Mouse (Mus musculus) telencephalon, adult 2 months (tissue): ENCODE results near the gene Gpr62.
A peak's percentile ranks its signal among the peaks of the same experiment; 100 is the strongest.
"Not testable (repeated sequence)": the region's sequence is repeated elsewhere in the genome, so short reads cannot be mapped to it uniquely, and the experiment has no call there.

Experiments used
- DNase-seq: peaks from one replicate; pipeline ENCODE4 v3.0.0-alpha.2; 2011; ENCODE audit warnings: low read depth, low spot score

Gpr62 gene

DNA sequence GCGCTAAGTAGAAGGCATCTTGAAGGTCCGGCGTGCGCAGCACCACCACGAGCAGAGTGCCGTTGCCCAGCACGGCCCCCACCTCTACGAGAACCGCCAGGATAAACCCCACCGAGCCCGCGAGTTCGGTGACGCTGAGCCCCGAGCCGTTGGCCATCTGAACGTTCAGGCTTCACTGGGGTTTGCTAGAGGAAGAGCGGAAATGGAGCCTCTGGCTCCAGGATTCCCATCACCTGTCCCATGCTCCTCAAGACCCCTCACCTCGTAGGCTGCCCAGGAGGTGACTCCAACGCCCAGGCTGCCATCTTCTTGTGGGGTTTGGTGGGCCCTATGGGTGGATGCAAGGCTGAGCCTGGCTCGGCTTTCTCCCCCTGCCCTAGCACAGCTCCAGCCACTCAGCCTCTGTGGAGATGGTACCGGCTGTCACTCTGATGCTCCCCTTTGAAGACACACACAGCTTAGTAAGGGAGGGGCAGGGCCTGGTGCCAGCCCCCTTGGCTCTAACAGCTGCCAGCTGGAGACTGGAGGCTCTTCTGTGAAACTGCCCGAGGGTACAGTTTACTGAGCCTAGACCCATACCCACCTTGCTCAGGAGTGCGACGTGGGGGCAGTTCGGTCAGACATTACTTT is at the start of gene Gpr62:
Gpr62 (minus strand) TSS at position 368 of the 630 bp plus-strand sequence.
- DNase-seq, result no peak

DNA sequence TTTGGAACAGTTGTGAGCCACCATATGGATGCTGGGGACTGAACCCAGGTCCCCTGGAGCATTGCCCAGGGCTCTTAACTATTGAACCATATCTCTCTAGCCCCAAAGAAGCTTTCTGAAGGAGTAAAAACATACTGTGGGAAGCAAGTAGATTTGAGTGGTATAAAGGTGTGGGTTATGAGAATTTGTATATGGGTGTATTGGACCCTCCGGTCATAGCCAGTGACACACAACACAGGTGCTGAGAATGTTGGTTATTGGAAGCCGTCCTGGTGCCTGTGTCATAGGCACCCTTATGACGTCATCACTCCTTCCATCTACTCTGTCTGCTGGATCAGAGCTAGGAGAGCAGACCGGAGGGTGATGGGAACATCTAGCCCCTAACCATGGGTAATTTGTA is 48.5 kb upstream of the Gpr62 start, which contains the start of gene Iqcf5:
Iqcf5 (plus strand) TSS at position 301 of the 400 bp plus-strand sequence.
- DNase-seq, result no peak

DNA sequence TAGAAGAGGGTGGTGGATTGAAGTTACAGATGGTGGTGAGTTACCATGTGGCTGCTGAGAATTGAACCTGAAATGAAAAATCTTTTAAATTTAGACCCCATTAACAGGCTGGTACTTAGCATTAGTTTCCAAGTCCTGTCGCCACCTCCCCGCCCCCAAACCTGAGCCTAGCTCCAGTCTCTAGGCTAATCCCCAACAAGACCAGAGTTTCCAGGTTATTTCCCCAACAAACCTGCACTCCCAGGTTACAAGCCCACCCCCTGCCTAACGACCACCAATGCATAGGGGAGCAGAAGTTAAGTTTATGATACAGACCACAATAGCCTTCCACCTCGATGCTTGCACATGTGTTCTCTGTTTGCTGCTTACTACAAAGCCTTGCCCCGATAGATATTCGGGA is 47.8 kb upstream of the Gpr62 start:
- DNase-seq, result no peak

DNA sequence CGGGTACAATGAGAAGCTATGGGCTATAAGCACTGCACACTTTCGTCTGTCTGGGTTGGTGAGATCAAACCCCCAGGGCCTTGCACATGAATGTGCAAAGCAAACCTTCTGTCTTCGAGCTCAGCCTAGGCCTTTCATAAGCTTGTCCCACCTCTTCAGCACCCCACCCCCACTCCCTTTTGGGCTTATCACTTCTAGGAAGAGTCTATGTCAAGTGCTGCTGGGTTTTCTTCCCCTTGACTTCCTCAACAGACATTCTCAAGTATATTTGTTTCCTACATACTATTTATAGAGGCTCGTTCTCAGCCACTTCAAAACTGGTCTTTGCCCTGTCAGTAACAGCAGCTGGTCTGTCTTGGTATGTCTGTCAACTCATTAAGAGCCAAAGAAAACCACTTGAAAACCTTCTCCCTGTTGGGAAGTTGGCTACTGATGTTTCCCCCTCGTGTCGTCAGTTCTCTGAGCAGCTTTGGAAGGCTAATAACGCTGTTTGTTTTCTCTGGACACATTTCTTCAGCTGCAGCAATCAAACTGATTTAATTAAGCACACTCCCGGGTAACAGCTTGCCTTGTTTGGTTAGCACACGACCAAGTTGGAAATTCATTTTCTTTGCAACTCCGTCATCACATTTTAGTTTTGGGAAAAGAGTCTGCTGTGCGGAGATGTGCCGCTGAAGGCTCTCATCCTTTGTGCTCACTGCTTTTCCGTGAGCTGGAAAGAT is 47.2 kb upstream of the Gpr62 start:
- peak; percentile 33 for DNase-seq

DNA sequence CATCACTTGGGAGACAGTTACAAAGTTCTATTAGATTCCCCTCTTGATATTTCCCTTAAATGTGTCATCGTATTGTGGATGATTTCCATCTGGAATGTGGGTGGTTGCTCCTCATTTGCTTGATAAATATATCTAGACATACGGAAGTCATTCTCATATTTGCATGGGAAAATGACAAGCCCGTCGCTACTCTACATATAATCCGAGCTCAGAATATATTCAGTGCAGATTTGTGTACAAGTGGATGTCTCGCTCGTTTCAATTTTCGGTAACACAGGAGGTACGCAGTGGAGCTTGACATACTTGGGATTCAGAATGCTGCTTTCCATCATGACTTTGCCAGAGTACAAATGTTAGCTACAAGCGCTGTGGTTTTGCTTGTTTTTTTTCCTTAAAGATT is 43.6 kb upstream of the Gpr62 start:
- peak; percentile 40 for DNase-seq

DNA sequence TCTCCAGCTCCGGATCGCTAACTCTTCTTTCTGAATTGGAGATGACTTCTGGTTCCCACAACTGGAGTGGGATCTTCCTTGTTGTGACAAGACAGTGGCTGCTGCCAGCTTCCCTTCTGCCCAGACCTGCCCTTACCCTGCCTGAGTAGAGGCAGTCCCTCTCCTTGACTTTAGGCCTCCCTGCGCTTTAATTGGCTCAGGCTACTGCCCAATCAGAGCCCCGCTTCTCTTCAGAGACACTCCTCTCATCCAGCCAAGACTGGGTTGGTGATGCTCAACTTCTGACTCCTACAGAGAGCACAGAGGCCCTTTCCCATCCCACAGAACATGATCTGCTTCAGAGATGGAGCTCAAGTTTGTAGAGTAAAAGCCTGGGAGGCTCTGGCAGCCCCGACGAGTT is 38.5 kb upstream of the Gpr62 start:
- no peak for DNase-seq

DNA sequence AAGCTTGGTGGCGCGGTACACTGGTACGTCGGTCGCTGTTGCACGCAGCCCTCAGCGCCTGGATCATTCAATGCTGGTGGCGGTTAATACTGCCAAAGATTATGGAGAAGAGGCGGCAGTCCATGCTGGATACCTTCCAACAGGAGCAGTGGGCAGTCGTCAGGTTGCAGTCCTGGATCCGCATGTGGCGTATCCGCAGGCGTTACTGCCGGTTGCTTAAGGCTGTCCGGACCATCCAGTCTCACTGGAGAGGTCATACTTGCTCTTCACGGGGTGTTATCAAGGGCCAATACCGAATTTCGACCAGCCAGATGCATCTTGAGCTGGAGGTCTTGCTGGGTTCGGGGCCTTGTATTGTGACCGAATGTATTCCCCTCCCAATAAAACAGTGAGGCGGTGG is 36.1 kb upstream of the Gpr62 start:
- DNase-seq, result no peak

DNA sequence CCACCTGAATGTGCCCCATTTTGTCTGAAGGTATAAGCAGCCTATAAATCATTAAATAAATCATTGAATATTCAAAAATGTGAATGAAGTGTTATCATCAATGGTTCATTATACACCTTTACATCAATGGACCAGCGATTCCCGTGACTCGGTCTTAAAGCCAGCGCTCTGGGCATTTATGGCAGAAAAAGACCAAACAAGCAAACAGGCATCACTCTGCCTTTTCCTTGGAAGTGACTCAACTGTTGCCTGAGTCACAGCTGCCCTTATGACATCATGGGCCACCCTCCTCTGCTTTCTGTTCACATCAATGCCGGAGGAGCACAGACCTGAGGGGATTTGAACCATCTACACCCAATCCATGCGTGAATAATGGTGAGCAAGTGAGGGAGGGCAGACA is 33.9 kb upstream of the Gpr62 start, which contains the start of gene Iqcf1:
Iqcf1 (plus strand) TSS at position 301 of the 400 bp plus-strand sequence.
- no peak for DNase-seq

DNA sequence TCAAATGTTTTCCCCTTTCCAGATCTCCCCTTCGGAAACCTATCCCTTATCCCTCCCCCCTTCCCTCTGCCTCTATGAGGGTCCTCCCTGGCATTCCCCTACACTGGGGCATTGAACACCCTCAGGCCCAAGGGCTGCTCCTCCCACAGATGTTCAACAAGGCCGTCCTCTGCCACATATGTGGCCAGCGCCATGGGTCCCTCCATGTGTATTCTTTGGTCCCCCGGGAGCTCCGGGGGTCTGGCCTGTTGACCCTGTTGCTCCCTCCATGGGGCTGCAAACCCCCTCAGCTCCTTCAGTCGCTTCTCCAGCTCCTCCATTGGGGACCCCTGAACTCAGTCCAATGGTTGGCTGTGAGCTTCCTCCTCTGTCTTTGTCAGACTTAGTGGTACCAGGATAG is 21.9 kb upstream of the Gpr62 start:
- not testable (repeated sequence) for DNase-seq

DNA sequence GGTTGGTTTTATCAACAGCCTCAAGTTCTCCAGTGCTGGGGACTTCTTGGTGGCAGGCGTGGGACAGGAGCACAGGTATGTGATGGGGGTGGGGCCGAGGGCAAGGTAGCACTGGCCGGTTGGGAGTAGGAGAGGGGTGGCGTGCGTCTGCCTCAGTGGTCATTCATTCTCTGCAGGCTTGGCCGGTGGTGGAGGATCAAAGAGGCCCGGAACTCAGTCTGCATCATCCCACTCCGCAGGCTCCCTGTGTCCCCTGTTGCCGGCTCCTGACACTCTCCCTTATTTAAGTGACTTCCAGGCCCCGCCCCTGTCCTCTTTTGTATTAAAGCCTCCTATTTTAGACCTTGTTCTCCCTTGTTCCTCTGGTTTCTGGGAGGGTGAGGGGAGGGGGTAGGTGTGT is 19.3 kb upstream of the Gpr62 start:
- no peak for DNase-seq

DNA sequence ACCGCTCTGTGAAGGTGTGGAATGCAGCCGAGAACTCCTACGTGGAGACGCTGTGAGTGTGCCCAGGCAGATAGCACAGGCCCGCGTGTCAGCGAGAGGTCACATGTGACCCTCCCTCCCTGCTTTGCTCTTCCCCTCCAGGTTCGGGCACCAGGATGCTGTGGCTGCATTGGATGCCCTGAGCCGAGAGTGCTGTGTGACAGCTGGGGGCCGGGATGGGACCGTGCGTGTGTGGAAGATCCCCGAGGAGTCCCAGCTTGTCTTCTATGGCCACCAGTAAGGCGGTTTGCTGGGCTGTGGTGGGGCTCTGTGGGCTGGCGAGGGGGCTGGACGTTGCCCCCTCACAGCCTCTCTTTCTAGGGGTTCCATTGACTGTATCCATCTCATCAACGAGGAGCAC is 17.9 kb upstream of the Gpr62 start:
- no peak for DNase-seq

DNA sequence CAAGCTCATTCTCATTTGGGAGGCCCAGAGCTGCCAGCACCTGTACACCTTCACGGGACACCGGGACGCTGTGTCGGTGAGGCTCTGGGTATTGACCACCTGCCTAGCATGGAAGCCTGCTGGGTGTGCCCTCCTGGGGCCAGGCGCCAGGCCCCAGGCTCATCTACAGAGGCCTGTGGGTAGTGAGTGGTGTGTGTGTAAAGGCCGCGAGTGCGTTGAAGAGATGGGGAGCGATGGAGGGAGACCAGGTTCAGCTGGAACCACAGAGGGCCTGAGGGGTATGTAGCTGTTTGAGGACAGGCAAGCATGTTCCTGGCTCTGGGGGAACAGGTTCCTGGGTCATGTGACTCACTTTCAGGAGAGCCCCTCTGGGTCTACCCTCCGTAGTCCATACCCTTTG is 17.4 kb upstream of the Gpr62 start:
- no peak for DNase-seq

DNA sequence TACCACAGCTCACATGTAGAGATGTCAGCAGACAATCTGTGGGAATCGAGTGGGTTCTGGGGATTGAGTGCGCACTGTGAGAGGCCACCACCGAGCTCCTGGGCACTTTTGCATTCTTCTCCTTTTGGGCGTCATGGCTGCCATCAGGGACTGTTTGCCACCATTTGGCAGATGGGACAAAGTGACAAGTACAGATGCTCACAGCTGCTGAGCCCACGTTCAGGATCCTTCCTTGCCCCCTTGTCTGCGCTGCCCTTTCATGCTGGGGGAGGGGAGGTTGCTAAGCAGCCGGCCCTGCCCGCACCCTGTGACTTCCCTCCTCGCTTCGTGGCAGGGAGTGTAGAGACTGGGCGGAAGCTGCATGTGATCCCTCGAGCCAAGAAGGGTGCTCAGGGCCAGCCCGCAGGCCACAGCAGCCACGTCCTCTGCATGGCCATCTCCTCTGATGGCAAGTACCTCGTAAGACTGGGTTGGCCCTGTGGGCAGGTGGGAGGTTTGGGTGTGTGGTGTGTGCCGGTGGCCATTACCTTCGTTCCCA is 16.9 kb upstream of the Gpr62 start:
- no peak for DNase-seq

DNA sequence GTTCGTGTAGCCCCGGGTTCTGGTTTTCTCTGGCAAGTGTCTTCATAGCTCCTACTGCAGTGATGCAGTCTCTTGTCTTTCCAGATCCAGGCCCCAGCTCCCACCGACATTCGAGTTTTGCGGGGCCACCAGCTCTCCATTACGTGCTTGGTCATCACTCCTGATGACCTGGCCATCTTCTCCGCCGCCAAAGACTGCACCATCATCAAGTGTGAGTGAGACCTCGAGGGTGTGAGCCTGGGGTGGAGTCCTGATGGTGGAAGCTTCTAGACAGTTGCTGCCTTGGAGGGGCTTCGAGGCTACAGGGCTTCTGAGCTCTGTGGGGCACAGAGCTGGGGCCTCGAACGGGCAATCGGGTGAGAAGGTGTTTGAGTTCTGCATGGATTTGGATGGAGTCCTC is 15.9 kb upstream of the Gpr62 start:
- DNase-seq, result no peak

DNA sequence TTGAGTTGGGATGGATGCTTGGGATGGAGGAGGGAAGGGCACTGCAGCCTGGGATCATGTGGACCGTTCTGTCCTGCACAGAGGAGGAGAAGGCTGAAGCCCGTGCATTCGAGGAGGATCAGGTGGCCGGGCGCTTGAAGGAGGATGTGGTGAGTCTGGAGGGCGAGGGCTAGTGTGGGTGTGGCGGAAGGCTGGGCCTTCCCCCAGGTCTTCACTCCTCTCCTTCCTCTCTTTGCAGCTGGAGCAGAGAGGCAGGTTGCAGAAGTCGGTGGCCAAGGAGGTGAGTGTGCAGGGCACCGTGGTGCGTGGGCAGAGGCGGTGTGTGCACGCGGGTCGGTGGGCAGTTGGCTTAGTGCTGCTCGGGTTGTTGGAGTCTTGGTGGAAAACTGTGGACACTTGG is 15.3 kb upstream of the Gpr62 start:
- no peak for DNase-seq

DNA sequence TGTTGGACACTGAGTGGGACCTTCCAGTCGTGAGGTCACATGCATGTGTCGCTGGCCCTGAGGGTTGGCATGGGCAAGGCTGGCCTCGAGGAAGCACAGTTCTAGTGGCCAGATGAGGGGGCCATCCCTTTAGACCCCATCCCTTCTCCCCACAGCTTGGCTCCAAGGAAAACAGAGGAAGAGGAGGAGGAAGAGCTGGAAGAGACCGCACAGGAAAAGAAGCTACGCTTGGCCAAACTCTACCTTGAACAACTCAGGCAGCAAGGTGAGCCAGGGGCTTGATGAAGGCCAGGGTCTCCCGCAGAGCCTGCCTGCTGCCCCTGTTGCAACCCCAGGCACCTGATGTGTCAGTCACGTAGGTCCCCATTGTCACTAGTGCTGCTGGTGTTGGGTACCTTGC is 14.8 kb upstream of the Gpr62 start:
- DNase-seq, result no peak

DNA sequence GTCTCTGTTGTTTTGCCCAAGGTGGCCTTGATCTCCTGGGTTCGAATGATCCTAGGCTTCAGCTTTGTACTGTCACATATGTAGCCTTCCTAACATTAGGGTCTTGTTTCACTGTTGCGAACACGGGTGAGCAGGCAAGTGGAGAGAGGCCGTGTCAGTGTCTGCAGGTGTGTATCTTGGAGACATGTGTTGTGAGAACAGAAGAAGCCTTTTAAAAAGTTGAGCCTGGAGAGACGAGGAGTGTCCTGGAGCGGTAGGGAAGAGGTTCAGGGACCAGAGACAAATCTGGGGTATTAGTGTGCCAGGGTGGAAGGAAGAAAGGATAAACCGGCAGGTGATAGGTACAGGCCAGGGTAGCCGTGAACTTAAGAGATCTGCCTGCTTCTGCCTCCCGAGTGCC is 12.4 kb upstream of the Gpr62 start:
- DNase-seq, result no peak

DNA sequence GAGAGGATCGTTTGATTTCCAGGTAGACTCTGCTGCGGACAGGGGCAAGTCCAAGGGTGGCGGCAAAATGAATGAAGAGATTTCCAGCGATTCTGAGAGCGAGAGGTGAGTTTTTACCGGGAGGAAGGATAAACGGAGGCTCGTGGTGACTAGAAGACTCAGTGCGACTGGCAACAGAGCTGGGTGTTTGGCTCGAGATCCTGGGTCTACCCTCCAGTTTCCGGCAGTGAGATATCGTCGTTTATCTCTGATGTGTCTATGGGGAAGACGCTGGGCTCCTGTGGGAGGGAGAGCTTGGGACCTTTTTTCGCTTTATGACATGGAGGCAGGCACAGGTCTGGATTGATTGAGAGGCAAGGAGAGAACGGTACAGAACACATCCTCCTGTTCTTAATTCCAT is 11.9 kb upstream of the Gpr62 start:
- no peak for DNase-seq

DNA sequence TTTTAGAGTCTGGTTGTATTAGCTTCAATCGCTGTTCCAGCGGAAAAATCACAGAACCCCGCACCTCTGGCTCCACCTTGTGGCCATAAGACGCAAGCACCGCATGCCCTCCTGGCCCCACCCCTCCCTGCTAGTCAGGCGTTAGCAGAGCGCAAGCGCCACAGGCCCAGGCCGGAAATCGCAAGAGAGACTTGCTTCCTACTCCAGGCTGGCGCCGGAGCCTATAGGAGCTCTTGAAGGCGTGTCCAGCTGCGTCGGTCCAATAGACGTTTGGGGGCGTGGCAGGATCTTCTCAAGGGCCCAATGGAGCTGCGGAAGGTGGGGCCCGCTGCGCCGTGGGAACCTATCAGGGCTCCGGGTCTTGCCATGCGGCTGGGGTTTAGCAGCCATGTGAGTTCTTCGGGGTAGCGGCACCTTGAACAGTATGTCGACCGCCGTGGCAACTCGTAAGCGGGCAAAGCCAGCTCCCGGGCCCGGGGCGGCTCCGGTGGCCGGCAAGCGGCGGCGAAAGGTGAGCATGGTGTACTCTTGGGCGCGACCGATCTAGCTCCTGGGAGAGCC is 11.3 kb upstream of the Gpr62 start, which contains the start of gene Parp3:
Parp3 (minus strand) TSS at position 26 of the 561 bp plus-strand sequence.
- DNase-seq, result peak; percentile 100

DNA sequence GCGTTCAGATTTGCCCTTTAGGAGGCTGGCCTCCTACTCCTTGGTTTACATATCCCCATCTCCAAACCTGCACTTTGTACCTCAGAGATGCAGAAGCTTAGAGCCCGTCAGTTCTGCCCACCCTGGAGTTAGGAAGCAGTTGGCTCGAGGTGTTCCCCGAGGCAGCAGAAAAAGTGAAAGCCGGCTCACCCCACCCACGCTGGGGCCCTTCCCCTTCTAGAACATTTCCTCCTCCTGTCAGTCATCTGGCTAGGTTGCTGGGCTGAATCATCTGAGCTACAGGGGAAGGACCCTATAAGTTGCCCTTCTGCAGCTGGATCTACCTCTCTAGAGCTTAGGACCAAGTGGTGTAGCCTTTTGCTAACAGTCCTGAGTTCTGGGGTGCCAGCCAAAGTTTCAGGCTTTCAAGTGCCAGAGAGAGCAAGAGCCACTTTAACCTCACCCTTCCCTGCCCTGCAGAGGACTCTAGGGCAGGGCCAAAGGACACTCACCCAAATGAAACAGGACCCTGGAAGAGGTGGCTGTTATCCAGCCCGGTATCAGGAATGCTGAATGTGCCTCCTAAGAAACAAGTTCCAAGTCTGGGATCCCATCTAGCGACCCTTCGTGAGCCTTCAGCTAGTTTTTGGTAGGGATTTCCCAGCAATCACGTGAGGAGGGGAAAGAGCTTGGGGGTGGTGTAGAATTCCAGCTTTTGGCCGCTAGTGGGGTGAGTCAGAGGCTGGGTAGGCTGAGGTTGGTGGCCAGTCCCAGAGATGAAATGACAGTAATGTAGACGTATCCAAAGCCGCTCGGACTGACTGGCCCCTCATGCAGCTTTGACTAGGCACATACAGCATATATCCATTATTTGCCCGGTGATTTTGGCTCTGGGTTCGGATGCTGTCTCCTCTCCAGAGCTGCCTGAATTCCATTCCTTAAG is 10.5 kb upstream of the Gpr62 start:
- DNase-seq, result no peak

DNA sequence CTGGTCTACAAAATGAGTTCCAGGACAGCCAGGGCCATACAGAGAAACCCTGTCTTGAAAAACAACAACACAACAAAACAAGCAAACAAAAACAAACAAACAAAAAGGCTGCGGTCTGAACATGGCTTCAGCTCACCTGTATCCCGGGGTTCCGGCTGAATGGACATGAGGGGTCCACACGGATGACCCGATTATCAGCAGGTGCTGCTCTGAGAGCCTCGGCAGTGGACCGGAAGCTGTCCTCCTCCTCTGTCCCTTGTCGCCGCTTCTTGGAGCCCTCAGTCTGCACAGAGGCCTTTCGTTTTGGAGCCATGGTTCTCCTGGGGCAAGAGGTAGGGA is 9.9 kb upstream of the Gpr62 start, which contains the start of gene Rrp9:
Rrp9 (plus strand) TSS at position 301 of the 339 bp plus-strand sequence.
- no peak for DNase-seq

DNA sequence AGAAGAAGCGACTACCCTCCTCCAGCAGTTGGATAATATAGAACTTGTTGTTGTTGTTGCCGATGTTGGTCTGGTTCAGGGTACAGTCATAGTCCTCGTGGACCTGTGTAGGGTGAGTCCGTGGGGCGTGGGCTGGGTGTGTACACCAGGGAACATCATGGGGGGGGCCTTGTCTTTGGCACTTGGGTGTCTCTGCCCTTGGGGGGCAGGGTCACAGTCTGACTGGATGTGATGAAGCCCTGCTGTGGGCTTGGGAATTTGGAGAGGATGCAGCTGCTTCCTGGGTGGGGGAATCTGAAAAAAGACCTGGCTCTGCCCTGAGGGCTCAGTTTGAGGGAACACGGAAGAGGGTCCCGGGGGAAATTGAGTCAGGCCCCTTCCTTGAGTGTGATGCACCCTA is 9.3 kb upstream of the Gpr62 start:
- no peak for DNase-seq
